Mouse (Mus musculus) midbrain, embryonic 14.5 days (tissue): Measurements from ENCODE around the gene Rapgef2. TPM values are rescaled to one million over a fixed set of nuclear protein-coding genes. Genes with fewer than 3 reads are reported as not detected.
A peak's percentile ranks its signal among the peaks of the same experiment; 100 is the strongest.

Experiments
- ATAC-seq: fragments of 200-750 bp; cut with Nextera tagmentation; 2 replicates; pipeline ENCODE4 v1.8.0; 2017; ENCODE audit warnings: moderate number of reproducible peaks, moderate library complexity; ENCODE audit not compliant: low FRiP score, low TSS enrichment
- DNase-seq: peaks from one replicate; pipeline ENCODE4 v3.0.0-alpha.2; 2015
- H3K27ac ChIP-seq: fragments of 300-500 bp; sonication (generic); replicated peaks from 2 replicates; pipeline ENCODE4 v1.5.1; 2014; ENCODE audit warnings: mild to moderate bottlenecking, low read depth, low read length, moderate library complexity
- H3K27me3 ChIP-seq: fragments of 300-500 bp; sonication (generic); 2 replicates; pipeline ENCODE4 v1.6.1; 2014; ENCODE audit warnings: low read length, control low read depth, mixed read lengths; ENCODE audit not compliant: control insufficient read depth, insufficient read depth
- H3K36me3 ChIP-seq: fragments of 300-500 bp; sonication (generic); 2 replicates; pipeline ENCODE4 v1.6.1; 2014; ENCODE audit warnings: low read length, control low read depth; ENCODE audit not compliant: control insufficient read depth, insufficient read depth
- H3K4me1 ChIP-seq: fragments of 300-500 bp; sonication (generic); 2 replicates; pipeline ENCODE4 v1.6.1; 2014; ENCODE audit warnings: mild to moderate bottlenecking, antibody characterized with exemption, low read length, control low read depth; ENCODE audit not compliant: control insufficient read depth, insufficient read depth
- H3K4me2 ChIP-seq: fragments of 300-500 bp; sonication (generic); 2 replicates; pipeline ENCODE4 v1.6.1; 2014; ENCODE audit warnings: mild to moderate bottlenecking, low read length, moderate library complexity
- H3K4me3 ChIP-seq: fragments of 300-500 bp; sonication (generic); replicated peaks from 2 replicates; pipeline ENCODE4 v1.5.1; 2014; ENCODE audit warnings: low read depth, low read length
- H3K9ac ChIP-seq: fragments of 300-500 bp; sonication (generic); replicated peaks from 2 replicates; pipeline ENCODE4 v1.6.1; 2014; ENCODE audit warnings: mild to moderate bottlenecking, low read length, moderate library complexity
- H3K9me3 ChIP-seq: fragments of 300-500 bp; sonication (generic); 2 replicates; pipeline ENCODE4 v1.6.1; 2016; ENCODE audit warnings: low read length, control low read depth, mixed read lengths; ENCODE audit not compliant: control insufficient read depth
- WGBS: fragments of 180-500 bp; shearing (Covaris S2); extraction: QIAGEN DNeasy Blood & Tissue Kit; methylation state at CpG from one replicate; pipeline ENCODE4 v1.1.7; 2014; 5-methylcytosine and 5-hydroxymethylcytosine counted together
- polyA plus RNA-seq: library from polyadenylated mRNA; unstranded; fragments of >200 nt; fragmentation: Nextera tagmentation; extraction: Ambion mirVana; gene quantifications from 2 replicates; pipeline ENCODE4 v1.2.1, GENCODE M21; 2014

Rapgef2 gene
- polyA plus RNA-seq, 1 experiment from 2014 or later, result 14.8 TPM

DNA sequence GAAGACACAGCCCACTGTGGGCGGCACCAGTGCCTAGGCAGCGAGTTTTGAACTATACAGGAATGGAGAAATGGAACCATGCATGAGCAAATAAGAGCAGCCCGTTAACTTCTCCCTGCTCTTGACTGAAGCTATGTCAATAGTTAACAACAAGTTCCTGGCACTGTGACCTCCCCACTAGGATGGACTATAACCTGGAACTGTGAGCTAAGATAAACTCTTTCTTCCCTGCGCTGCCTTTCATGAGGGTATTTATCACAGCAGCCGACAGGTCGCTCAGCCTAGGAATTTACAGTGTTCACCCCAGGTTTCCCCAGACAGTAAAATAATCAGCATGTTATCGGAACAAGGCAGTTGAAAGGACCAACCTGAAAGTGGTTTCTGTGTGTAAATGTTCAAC is 79.8 kb downstream of the Rapgef2 start:
- no peaks in the 10 kb centered on the region for H3K27me3 ChIP-seq
- no peak overlapping the region for H3K4me3 ChIP-seq
- H3K4me2 ChIP-seq, result no peak overlapping the region
- no peak overlapping the region for H3K27ac ChIP-seq
- H3K4me1 ChIP-seq, result no peaks in the 10 kb centered on the region
- ATAC-seq (no peak), DNase-seq (no peak)
- H3K9me3 ChIP-seq, result no peaks in the 10 kb centered on the region
- H3K9ac ChIP-seq, result no peak overlapping the region
- no peaks in the 10 kb centered on the region for H3K36me3 ChIP-seq
- WGBS, result 97% methylated on average over 7 of the region's 7 CpGs

DNA sequence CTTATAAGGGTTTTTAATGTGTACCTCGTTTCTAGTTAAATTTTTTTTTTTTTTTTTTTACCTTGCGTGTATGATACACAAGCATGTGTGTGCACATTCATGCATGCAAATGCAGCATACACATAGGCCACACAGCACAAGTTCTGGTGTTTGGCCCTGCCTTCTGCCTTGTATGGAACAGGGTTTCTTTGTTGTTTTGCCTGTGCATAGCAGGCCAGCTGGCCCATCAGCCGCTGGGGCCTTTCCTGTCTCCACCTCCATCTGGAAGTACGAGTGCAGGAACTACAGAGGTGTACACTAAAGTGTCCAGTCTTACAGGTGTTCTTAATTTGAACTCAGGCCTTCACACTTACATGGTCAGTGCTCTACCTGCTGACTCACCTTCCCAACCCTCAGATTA is 80.3 kb downstream of the Rapgef2 start:
- Histone ChIP-seq H3K9ac (no peak overlapping the region), H3K4me1 (no peaks in the 10 kb centered on the region), H3K36me3 (no peaks in the 10 kb centered on the region), H3K27ac (no peak overlapping the region), H3K4me2 (no peak overlapping the region), H3K4me3 (no peak overlapping the region), H3K27me3 (no peaks in the 10 kb centered on the region), H3K9me3 (no peaks in the 10 kb centered on the region)
- DNase-seq (no peak), ATAC-seq (no peak)
- 85% methylated on average over 4 of the region's 4 CpGs for WGBS

DNA sequence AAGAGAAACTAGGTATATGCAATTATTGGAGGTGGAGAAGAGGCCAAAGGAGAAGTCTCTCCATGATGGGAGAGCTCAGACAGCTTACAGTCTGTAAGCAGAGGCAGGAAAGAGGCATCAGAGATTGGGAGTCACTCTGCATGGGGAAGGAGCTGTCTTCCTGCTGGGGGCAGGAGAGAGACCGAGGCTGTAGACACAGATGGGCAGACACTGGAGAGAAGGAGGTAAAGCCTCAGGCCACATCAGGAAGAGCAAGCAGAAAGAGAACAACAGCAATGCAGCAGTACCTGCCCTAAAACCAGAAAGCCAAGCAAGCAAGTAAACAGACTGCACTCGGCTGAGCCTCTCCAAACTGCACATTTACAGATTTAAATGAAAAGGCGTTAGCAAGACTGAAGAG is 81.2 kb downstream of the Rapgef2 start:
- H3K9me3 ChIP-seq, result no peaks in the 10 kb centered on the region
- no peak for ATAC-seq
- no peak overlapping the region for H3K9ac ChIP-seq
- no peaks in the 10 kb centered on the region for H3K4me1 ChIP-seq
- H3K36me3 ChIP-seq, result no peaks in the 10 kb centered on the region
- H3K4me2 ChIP-seq, result no peak overlapping the region
- no peak for DNase-seq
- no peak overlapping the region for H3K27ac ChIP-seq
- WGBS, result 40% methylated on average over 3 of the region's 3 CpGs
- no peak overlapping the region for H3K4me3 ChIP-seq
- H3K27me3 ChIP-seq, result no peaks in the 10 kb centered on the region

DNA sequence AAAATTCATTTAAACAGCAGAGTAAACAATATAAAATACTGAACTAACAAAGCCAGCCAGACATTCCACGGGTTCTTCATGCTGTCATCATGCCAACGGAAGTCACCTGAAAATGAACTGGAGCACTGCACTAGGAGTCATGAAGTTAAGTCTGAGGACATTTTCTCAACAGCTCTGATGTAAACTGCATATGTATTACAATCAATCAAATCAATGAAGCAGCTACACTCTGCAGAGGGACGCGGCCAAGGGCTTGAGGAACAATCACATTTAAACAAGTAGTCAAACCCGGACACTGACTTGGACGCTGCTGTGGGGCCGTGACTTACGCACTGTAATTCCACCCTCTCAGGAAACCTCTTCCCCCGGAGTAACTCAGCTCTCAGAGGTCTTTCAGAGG is 82.1 kb downstream of the Rapgef2 start:
- no peaks in the 10 kb centered on the region for H3K36me3 ChIP-seq
- H3K9ac ChIP-seq, result no peak overlapping the region
- no peak overlapping the region for H3K4me3 ChIP-seq
- H3K4me1 ChIP-seq, result no peaks in the 10 kb centered on the region
- ATAC-seq (no peak), DNase-seq (no peak)
- H3K27me3 ChIP-seq, result no peaks in the 10 kb centered on the region
- H3K4me2 ChIP-seq, result no peak overlapping the region
- no peak overlapping the region for H3K27ac ChIP-seq
- no peaks in the 10 kb centered on the region for H3K9me3 ChIP-seq
- 77% methylated on average over 9 of the region's 9 CpGs for WGBS

DNA sequence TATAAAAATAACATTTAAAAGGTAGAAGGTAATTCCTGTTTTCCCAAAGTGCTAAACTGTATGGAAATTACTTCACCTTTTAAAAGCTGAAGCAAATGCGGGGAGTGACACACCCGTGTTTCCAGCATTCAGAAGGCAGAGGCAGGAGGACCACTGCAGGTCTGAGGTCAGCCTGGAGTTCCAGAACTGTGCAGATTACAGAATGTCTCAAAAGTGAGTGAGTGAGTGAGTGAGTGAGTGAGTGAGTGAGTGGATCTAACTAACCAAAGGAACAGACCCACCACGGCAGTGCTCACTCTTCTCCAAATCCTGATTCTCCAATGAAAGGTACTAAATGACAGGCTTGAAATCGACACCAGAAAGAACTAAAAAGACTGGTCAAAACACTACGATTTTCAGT is 82.5 kb downstream of the Rapgef2 start:
- Histone ChIP-seq H3K36me3 (no peaks in the 10 kb centered on the region), H3K4me3 (no peak overlapping the region), H3K4me2 (no peak overlapping the region), H3K9ac (no peak overlapping the region), H3K9me3 (no peaks in the 10 kb centered on the region), H3K27me3 (no peaks in the 10 kb centered on the region), H3K4me1 (no peaks in the 10 kb centered on the region), H3K27ac (no peak overlapping the region)
- no peak for DNase-seq
- ATAC-seq, result no peak
- 48% methylated on average over 5 of the region's 5 CpGs for WGBS

DNA sequence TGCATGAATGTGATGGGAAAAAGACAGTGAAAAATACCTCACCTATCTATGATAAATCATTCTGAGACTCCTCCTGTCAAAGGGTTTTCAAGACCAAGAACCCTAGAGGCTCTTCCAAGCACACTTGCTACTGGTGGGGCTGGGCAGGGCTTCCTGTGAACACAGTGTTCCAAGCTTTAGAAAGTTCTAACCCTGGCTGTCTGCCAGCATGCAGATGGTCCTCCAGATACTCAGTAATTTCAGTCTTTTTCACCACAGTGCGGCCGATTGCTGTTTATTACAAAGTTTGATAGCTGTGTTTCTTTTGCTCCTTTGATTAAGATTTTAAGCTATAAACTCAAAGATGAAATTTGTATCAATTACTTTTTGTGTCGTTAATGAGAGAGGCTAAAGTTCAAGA is 83.1 kb downstream of the Rapgef2 start:
- Histone ChIP-seq H3K36me3 (no peaks in the 10 kb centered on the region), H3K4me1 (no peaks in the 10 kb centered on the region), H3K4me3 (no peak overlapping the region), H3K9ac (no peak overlapping the region), H3K4me2 (no peak overlapping the region), H3K27ac (no peak overlapping the region), H3K9me3 (no peaks in the 10 kb centered on the region), H3K27me3 (no peaks in the 10 kb centered on the region)
- no peak for ATAC-seq
- peak; percentile 55 for DNase-seq
- WGBS, result 78% methylated on average over 3 of the region's 3 CpGs

DNA sequence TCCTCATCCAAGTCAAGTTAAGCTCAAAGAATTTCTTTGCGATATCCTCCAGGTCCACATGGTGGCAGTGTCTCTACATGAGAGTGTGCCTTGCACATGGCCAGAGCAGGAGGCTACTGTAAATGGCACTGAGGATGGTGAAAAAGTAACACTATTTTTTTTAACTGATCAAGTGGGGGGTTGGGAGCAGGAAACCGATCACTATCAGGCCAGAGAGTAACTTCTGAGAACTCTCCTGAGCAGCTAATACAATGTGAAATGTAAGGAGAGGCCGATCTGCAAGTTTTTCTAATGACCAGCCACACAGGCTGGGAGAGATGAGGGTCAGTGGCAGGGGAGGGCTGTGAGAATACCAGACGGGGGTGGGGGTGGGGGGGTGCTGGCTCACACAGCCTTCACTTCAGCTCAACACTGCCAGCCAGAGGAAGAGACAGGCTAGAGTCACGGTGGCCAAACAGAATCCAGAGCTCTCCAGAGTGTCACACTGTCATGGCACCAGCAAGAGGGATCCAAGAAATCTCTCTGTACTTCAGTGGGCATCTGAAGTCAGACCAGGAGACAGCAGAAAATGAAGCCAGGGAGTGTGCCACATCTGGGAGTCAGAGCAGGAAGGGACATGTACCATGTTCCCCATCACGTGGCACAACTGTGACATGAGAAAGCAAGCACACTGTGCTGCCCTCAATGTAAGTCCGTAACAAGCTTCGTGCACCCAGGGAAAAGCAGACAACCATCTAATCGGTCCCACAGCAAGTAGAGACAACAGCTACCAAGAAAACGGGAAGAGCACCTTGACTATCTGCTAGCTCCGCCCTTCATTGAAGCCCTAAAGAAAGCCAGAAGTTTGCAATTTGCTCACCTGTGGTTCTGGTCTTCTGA is 83.8 kb downstream of the Rapgef2 start:
- Histone ChIP-seq H3K4me1 (no peaks in the 10 kb centered on the region), H3K4me3 (no peak overlapping the region), H3K4me2 (no peak overlapping the region), H3K9me3 (no peaks in the 10 kb centered on the region), H3K9ac (no peak overlapping the region), H3K27me3 (no peaks in the 10 kb centered on the region), H3K27ac (no peak overlapping the region), H3K36me3 (no peaks in the 10 kb centered on the region)
- 47% methylated on average over 11 of the region's 11 CpGs for WGBS
- peak; percentile 67 for ATAC-seq
- DNase-seq, result peak; percentile 90

DNA sequence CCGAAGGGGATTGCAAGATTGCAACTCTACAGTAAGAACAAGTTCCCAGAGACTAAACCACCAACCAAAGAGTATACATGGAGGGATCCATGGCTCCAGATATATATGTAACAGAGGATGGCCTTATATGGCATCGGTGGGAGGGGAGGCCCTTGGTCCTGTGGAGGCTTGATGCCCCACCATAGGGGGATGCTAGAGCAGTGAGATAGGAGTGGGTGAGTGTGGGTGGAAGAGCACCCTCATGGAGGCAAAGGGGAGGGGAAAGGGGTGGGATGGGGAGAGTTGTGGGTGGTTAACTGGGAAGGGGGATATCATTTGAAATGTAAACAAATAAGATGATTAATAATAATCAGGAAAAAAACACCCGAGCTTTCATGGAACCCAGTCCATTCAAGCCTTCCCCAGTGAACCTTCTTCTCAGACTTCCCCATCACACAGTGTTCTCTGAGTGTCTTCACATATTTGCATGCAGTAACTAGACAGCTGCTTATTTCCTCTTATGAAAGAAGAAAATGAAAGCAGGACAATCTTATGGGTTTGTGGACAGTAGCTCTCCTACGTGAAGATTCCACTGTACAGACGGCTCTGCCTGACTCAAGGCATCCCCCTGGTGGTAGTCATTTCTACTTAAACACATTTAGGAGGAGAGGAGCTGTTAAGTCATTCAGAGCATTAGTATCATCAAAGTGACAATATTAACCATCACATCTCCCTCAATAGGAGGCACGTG is 89.4 kb downstream of the Rapgef2 start:
- Histone ChIP-seq H3K27me3 (no peaks in the 10 kb centered on the region), H3K4me1 (0 out of 2 replicates have a peak, but pooled peaks cover 7% of the 10 kb centered on the region), H3K36me3 (no peaks in the 10 kb centered on the region), H3K4me3 (no peak overlapping the region), H3K27ac (no peak overlapping the region), H3K4me2 (no peak overlapping the region), H3K9me3 (no peaks in the 10 kb centered on the region), H3K9ac (no peak overlapping the region)
- WGBS, result 60% methylated on average over 6 of the region's 6 CpGs
- DNase-seq (peak; percentile 90), ATAC-seq (peak; percentile 66; the same call in 1 of the 2 replicates)
